In the genomic region with DNA sequence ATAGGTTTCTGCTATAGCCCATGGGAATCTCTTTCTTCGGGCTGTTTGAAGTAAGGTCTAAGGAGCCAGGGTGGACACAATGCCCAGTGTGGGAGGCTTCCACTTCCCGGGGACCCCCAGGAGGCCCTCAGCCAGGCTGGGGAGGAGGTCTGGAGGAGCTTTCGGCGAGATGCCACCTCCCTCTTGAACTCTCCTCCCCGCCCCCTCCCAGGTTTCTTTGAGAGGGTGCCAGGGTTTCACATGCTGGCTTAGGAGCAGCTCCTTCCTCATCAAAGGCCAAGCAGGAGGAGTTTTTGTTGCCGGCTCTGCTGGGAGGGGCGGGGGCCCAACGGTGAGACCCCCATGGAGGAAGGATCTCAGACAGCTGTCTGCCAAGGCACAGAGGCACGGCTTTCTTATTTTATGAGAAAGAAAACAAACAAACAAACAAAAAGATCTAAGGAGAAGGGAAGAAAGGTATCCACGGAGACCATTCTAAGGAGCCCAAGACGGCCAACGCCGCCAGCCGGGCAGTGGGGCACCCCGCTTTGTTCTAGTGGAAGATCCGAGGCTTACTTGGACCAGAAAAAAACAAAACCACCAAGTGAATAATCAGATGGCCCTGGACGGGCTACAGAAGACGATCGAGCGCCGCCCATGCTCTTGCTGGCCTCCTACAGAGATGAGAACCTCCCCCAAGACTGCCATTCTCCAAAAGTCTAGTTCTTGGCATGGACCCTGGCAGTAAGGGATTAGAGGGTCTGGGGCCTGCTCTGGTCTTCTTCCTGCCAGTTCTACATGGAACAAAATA, we compare ENCODE assay signal across 13 mouse cellular contexts.
DNase-seq lines count a peak whose midpoint lies in the region; ATAC-seq lines count a peak whose summit lies in the region.
"Had no signal": no experiment of that assay in that cellular context is flagged by ENCODE, and none has a peak within 500 bp of the region (broad histone marks: within the 10 kb centered on the region; RNA-seq: fewer than 3 reads in every experiment).

No protein-coding gene starts in this region.

- H3K36me3 ChIP-seq in hindbrain, embryonic 11.5 days (ENCODE audit: control insufficient read depth, insufficient read depth, low read length) = no peaks in the 10 kb centered on the region
- H3K36me3 ChIP-seq in midbrain, embryonic 11.5 days (ENCODE audit: control insufficient read depth, insufficient read depth, low read length) = no peaks in the 10 kb centered on the region
- H3K36me3 ChIP-seq in heart, embryonic 12.5 days = no peaks in the 10 kb centered on the region
- H3K36me3 ChIP-seq: limb, embryonic 13.5 days had no signal

- no peaks in the 10 kb centered on the region for H3K27me3 ChIP-seq in hindbrain, embryonic 11.5 days (ENCODE audit: control insufficient read depth, insufficient read depth, low read length)
- no peaks in the 10 kb centered on the region for H3K27me3 ChIP-seq in midbrain, embryonic 11.5 days (ENCODE audit: control insufficient read depth, insufficient read depth, low read length)
- H3K27me3 ChIP-seq in heart, embryonic 12.5 days (replicated peaks) = 0 out of 2 replicates have a peak, but pooled peaks cover 3% of the 10 kb centered on the region
- H3K27me3 ChIP-seq: limb, embryonic 13.5 days had no signal

- H3K4me3 ChIP-seq in hindbrain, embryonic 11.5 days (ENCODE audit: low read depth, low read length) = no peak overlapping the region
- no peak overlapping the region for H3K4me3 ChIP-seq in midbrain, embryonic 11.5 days (ENCODE audit: low read depth, low read length)
- no peak overlapping the region for H3K4me3 ChIP-seq in heart, embryonic 12.5 days
- H3K4me3 ChIP-seq: limb, embryonic 13.5 days; myocyte had no signal

- no peak overlapping the region for H3K27ac ChIP-seq in hindbrain, embryonic 11.5 days (ENCODE audit: low read depth, low read length)
- no peak overlapping the region for H3K27ac ChIP-seq in midbrain, embryonic 11.5 days (ENCODE audit: low read depth, low read length)
- no peak overlapping the region for H3K27ac ChIP-seq in heart, embryonic 12.5 days (ENCODE audit: poor library complexity, severe bottlenecking)
- H3K27ac ChIP-seq: limb, embryonic 13.5 days had no signal

- 16% methylated on average over 21 of the region's 21 CpGs for WGBS in hindbrain, embryonic 11.5 days
- 14% methylated on average over 21 of the region's 21 CpGs for WGBS in midbrain, embryonic 11.5 days
- 52% methylated on average over 21 of the region's 21 CpGs for WGBS in heart, embryonic 12.5 days

- ATAC-seq in hindbrain, embryonic 11.5 days (ENCODE audit: low FRiP score) = no peak
- ATAC-seq in midbrain, embryonic 11.5 days (ENCODE audit: low FRiP score) = 0 out of 2 replicates have a peak, but pooled peaks have one; percentile 10
- no peak for ATAC-seq in heart, embryonic 12.5 days (ENCODE audit: insufficient number of reproducible peaks, low FRiP score)
- ATAC-seq: lung, postnatal 0 days had no signal

- no peak overlapping the region for H3K4me2 ChIP-seq in hindbrain, embryonic 11.5 days (replicated peaks; ENCODE audit: low read depth, low read length)
- H3K4me2 ChIP-seq in midbrain, embryonic 11.5 days = no peak overlapping the region
- H3K4me2 ChIP-seq in heart, embryonic 12.5 days = no peak overlapping the region
- H3K4me2 ChIP-seq: limb, embryonic 13.5 days had no signal

- H3K4me1 ChIP-seq in hindbrain, embryonic 11.5 days (replicated peaks; ENCODE audit: control insufficient read depth, insufficient read depth, low read length) = peaks cover 4% of the 10 kb centered on the region; the same call in 1 of the 2 replicates
- H3K4me1 ChIP-seq in midbrain, embryonic 11.5 days (ENCODE audit: control insufficient read depth, insufficient read depth, low read length) = peaks cover 27% of the 10 kb centered on the region
- H3K4me1 ChIP-seq in heart, embryonic 12.5 days (replicated peaks) = peaks cover 15% of the 10 kb centered on the region

- H3K9ac ChIP-seq in hindbrain, embryonic 11.5 days (ENCODE audit: low read depth, low read length) = no peak overlapping the region
- H3K9ac ChIP-seq in midbrain, embryonic 11.5 days (ENCODE audit: low read length) = no peak overlapping the region; the same call in 1 of the 2 replicates
- H3K9ac ChIP-seq in heart, embryonic 12.5 days = no peak overlapping the region
- H3K9ac ChIP-seq: limb, embryonic 13.5 days had no signal

- DNase-seq in ovary, postnatal 14 days (ENCODE audit: low spot score) = peak; percentile 5
- DNase-seq in ovary, adult 18-20 months (ENCODE audit: low spot score) = no peak
- peak; percentile 25 for DNase-seq in hindbrain, embryonic 11.5 days (ENCODE audit: low spot score)
- peak; percentile 88 for DNase-seq in midbrain, embryonic 11.5 days (ENCODE audit: low spot score, missing footprints)
- DNase-seq in adrenal gland, adult 2 months = no peak
- DNase-seq in heart, adult 11 months = no peak
- DNase-seq: gastrocnemius, postnatal 25 days; kidney, postnatal 14 days; spleen, adult 18-20 months had no signal

- H3K9me3 ChIP-seq in hindbrain, embryonic 11.5 days (ENCODE audit: control insufficient read depth, low read length) = no peaks in the 10 kb centered on the region
- H3K9me3 ChIP-seq in midbrain, embryonic 11.5 days (ENCODE audit: control insufficient read depth, low read length) = no peaks in the 10 kb centered on the region
- H3K9me3 ChIP-seq in heart, embryonic 12.5 days (replicated peaks) = no peaks in the 10 kb centered on the region
- H3K9me3 ChIP-seq: limb, embryonic 13.5 days had no signal

Comparison
In these comparisons a context has a peak if more than half of its experiments do, and no peak if none do; other contexts are left out.
1. DNase-seq: peak in ovary, postnatal 14 days (single experiment), hindbrain, embryonic 11.5 days (single experiment) and midbrain, embryonic 11.5 days (single experiment); none in ovary, adult 18-20 months (single experiment), adrenal gland, adult 2 months (single experiment) and heart, adult 11 months (single experiment).